Mouse (Mus musculus) c-Kit-positive CD71-negative TER-119-negative erythroid progenitor cells, embryonic 14.5 days (primary cell): Measurements from ENCODE around the gene Rpl36-ps4.
"Not testable (repeated sequence)": the region's sequence is repeated elsewhere in the genome, so short reads cannot be mapped to it uniquely, and the experiment has no call there.

ENCODE experiments used
- DNase-seq: peaks from one replicate; pipeline ENCODE4 v3.0.0-alpha.2; 2013; ENCODE audit warnings: low read depth

The Rpl36-ps4 gene

DNA sequence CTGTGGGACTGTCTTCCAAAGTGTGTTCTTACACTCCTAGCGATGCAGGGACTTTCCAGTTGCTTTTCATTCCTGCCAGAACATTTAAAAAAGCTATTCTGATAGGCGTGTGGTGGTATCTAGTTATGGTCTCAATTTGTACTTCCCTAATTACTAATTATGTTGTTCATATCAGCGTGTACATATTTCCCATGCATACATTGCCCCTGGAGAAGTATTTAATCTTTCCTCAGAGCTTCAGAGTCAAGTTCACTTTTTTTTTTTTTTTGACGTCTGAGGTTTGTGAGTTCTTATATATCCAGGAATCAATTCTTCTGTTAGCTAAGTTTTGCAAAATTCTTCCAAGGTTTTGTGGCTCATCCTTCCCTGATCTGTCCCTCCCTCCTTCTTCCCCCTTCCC is 15.4 kb downstream of the Rpl36-ps4 start:
- no peak for DNase-seq

DNA sequence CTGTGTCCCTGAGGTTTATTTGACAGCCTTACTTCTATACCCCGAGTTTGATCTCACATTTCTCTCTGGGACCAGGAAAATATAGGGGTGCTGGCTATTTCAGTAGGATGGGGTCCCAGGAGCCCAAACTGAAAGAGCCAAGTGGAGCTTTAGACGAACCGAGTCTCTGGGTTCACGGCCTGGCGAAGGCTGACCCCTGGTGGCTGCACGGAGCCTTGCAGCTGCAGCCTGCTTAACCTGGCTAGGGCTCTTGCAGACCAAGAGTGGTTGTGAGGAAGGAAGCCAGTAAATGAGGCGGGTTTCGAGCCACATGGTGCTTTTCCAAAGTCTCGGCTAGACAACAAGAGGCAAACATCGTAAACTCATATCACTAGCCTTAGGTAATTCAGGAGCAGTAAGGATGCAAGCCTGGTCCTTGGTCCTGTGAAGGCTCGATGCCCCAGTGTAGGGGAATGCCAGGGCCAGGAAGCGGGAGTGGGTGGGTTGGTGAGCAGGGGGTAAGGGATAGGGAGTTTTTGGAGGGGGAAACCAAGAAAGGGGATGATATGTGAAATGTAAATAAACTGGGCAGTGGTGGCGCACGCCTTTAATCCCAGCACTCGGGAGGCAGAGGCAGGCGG is 28.3 kb downstream of the Rpl36-ps4 start:
- DNase-seq: peak; percentile 50

GRCm38 (mm10) chr17:87954618-87955124 is 33.9 kb downstream of the Rpl36-ps4 start:
- not testable (repeated sequence) for DNase-seq

- no peak for DNase-seq
Measured at GRCm38 (mm10) chr17:87957096-87957840, 36.5 kb downstream of the Rpl36-ps4 start.

DNA sequence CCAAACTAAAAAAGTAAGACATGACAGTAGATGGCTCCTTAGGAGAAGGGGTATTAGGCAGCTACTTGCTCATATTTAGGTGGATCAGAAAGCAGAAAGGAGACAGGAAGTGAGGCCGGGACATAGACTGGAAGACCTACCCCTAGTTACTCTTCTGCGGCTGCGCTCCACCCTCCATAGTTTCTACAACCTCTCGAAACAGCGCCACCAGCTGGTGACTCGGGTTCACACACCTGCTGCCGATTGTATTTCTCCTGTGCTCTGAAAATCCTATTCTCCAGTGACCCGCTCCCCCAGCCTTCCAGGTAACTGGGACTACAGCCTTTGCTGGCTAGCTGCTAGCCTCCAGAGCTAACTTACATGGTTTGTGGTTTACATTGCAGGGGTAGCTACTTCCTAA is 37.5 kb downstream of the Rpl36-ps4 start:
- DNase-seq: no peak

DNA sequence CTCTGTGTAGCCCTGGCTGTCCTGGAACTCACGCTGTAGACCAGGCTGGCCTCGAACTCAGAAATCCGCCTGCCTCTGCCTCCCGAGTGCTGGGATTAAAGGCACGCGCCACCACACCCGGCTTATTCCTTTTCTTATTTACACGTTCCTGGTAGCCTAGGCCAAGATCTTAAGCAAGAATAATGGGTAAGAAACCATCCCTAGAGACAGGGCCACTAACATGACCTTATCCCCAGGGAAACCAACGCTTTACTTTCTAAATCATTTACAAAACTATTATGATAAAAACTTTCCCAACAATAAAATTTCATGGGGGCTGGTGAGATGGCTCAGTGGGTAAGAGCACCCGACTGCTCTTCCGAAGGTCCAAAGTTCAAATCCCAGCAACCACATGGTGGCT is 38.6 kb downstream of the Rpl36-ps4 start:
- not testable (repeated sequence) for DNase-seq

GRCm38 (mm10) chr17:87959931-87960330 is 39.2 kb downstream of the Rpl36-ps4 start:
- not testable (repeated sequence) for DNase-seq

DNA sequence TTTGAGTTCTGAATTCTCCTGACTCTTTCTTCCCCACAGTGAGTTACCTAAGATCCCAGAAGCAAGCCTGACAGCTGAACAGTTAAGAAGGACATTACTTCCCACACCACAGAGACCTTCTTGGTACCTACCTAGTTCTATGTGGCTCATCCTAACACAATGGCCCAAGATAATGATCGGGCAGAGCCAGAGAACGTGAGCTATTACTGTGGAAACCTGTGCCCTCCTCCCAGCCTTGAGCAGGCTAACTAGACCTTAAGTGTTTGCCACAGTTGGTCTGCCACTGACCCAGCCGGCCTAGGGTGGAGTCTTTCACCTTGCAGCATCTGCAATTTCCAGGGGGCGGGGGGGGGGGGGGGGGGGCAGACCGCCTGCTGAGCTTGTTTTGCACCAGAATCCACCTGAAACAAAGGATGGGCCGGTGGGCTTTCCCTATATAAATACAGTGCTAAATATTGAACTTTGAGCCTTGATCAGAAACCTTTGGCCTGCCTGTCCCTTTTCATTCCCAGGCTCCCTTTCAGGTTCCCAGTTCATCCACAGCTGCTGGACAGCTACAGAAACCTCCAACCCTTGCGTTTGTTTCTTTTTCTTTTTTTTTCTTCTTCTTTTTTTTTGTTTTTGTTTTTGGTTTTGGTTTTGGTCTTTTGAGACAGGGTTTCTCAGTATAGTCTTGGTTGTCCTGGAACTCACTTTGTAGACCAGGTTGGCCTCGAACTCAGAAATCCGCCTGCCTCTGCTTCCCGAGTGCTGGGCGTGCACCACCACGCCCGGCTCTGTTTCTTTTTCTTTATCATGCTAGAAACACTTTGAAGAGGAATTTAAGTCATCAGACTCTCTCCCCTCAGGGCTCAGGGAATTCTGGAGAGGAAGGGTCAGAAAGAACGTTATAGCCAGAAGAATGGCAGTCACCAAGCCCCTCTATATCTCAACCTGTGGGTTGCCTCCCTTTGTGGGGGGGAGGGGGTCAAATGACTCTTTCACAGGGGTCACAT is 42.6 kb downstream of the Rpl36-ps4 start:
- no peak for DNase-seq

DNA sequence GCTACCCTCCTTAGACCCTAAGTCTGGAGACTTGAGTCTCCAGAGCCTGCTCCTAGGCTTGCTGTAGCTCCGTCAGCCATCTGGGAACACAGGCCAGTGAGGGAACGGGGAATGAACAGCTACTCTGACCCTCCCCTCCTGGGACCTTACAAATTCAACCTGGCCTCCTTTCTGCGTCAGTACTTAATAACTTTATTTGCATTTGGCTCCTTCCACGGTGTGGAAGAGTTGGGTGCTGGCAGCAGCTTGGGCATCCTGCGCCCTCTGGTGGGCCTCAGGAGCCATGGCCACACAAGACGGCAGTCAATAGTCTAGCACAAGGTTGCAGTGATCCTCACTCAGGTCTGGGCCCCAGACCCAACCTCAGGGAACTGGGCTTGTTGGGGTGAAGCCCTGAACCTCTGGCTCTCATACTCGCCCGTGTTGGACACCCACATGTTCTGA is 47.7 kb downstream of the Rpl36-ps4 start:
- not testable (repeated sequence) for DNase-seq
